Mouse (Mus musculus) cortical plate, adult 2 months (tissue): Measurements from ENCODE around the gene Dnaaf3.

ENCODE experiments used
- CTCF ChIP-seq: fragments of 200-500 bp; IDR thresholded peaks from 2 replicates; pipeline ENCODE4 v1.5.1; 2011; ENCODE audit warnings: mild to moderate bottlenecking, control low read depth, low read length; ENCODE audit not compliant: insufficient read depth; ENCODE audit errors: extremely low read depth
- POLR2A ChIP-seq: fragments of 200-500 bp; IDR thresholded peaks from 2 replicates; pipeline ENCODE4 v1.6.1; 2011; ENCODE audit warnings: mild to moderate bottlenecking, low read length, control low read depth; ENCODE audit not compliant: insufficient read depth; ENCODE audit errors: extremely low read depth

DNA sequence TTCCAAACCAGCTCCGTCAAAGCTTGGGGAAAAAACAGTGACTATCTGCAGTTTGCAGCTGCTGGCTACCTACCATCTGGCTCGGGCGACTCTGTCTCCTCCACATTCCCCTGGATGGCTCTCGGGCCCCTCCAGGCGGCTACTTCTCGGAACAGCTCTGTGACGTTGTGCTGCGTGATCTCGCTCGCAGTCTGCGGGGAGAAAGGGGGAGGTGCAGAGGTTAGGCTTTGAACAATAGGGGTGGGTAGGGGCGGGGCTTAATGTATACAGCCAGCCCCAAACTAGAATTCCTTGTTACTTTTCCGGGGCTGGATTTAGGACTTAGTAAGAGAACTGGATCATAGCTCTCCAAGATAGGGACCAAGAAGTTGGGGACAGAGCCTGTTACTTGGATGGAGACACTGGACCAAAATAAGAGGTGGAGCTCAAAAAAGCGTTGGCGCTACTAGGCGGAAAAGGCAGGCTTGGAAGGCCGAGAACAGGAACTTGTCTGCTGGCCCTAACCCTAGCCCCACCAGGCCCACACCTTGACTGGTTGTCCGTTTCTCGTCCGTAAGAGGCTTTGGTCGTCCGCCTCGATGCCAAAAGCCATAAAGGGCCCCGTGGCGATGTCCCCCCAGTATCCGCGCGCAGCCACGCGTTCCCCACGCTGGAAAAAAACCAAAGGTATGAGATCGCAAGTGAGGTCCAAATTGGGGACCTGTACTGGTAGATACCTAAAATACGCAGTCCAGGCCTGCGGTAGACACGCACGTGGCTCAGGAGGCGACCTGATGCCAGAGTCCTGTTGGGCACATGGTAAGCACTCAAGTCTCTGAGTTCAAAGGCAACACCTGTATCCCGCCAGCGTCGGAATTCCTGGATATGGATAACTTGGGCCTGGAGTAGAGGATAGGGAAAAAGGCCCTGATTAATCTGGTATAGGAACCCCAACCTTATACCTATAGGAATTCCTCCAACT is 5.6 kb downstream of the Dnaaf3 start:
- TF ChIP-seq POLR2A: no peak; the same call in 1 of the 2 replicates
- TF ChIP-seq CTCF: peak; percentile 64
